Mouse (Mus musculus) megakaryocyte, adult 5-6 weeks (primary cell): Measurements from ENCODE around the gene Avpr1b. TPM values are rescaled to one million over a fixed set of nuclear protein-coding genes. Genes with fewer than 3 reads are reported as not detected.

Experiments used
- ATAC-seq: 2 replicates; pipeline ENCODE4 v1.8.0; 2016; ENCODE audit warnings: mild to moderate bottlenecking, inconsistent platforms; ENCODE audit not compliant: poor library complexity, severe bottlenecking
- total RNA-seq, 2 experiments: library from RNA; stranded (forward) in 1 of 2; stranded (reverse) in 1 of 2; fragments of 153-499, 151-499 nt in 1 of 2; fragments of 221-1000, 200-1000 nt in 1 of 2; gene quantifications; 2 replicates each; pipeline versions ENCODE4 v1.2.3 to v1.2.4; 2015 to 2017

Avpr1b gene
- total RNA-seq (2015), result not detected in 2 replicates
- total RNA-seq (2017), result not detected in 2 replicates

DNA sequence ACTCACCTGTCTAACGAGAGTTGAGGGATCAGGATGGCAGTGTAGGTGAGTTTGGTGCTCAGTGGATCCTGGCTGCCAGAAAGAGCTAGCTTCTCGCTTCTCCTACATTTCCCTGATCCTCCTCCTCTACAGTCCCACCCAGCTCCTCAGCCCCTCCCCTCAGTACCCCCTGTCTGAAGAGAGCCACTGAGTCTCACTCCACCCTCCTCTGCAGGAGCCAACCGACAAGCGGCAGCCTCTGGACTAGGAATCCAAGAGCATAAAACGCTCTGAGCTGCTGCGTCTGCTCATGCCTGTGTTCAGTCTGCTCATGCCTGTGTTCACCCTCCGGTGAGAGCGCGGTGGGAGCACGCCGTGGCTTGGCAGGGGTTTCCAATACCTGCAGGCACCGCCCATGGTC is at the start of gene Avpr1b:
Gene Avpr1b (plus strand): TSS at position 335 of the 400 bp plus-strand sequence.
- no peak for ATAC-seq

- no peak for ATAC-seq
Measured at GRCm38 (mm10) chr1:131551956-131552355, 47.1 kb upstream of the Avpr1b start.

- ATAC-seq, result no peak
Measured at GRCm38 (mm10) chr1:131553428-131553827, 45.6 kb upstream of the Avpr1b start.

- peak; percentile 100 for ATAC-seq
Measured at GRCm38 (mm10) chr1:131555042-131555812, 43.8 kb upstream of the Avpr1b start.

GRCm38 (mm10) chr1:131560500-131560899 is 38.5 kb upstream of the Avpr1b start:
- ATAC-seq, result peak; percentile 47

DNA sequence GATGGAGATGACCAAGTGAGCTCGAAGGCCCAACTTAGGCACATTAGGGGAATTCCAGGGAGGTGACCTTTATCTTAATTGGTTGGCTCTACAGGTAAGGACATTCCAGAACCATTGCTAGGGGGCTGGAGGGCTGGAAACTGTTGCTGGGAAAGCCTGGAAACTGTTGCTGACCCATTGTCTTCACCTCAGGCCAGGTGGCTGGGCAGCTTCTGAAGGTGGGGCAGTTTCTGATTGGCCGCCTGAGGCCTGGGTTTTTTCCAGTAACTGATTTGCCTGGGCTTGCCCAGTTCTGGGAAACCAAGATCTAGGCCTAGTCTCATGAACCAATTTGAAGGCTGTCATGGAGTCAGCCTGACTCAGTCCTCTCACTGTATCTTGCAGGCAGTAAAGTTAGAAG is 37.0 kb upstream of the Avpr1b start:
- ATAC-seq, result no peak

DNA sequence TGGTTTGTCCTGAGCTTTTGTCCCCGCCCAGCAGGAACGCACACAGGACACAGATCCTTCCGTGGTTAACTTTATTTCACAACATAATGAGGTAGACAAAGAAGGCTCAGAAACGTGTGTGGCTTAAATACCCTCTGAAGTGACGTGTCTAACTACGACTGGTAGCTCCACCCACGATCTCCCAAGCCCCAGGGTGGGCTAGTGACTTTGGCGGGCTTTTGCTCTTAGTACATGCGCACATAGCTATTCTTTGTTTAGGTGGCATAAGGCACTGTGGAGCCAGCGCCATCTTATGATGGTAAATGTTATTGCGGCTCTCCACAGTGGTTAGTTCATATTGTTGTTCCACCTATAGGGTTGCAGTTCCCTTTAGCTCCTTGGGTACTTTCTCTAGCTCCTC is 33.0 kb upstream of the Avpr1b start:
- ATAC-seq, result 0 out of 2 replicates have a peak, but pooled peaks have one; percentile 30

- no peak for ATAC-seq
Measured at GRCm38 (mm10) chr1:131569721-131570120, 29.3 kb upstream of the Avpr1b start.

- ATAC-seq, result no peak
Measured at GRCm38 (mm10) chr1:131570391-131570790, 28.6 kb upstream of the Avpr1b start.

DNA sequence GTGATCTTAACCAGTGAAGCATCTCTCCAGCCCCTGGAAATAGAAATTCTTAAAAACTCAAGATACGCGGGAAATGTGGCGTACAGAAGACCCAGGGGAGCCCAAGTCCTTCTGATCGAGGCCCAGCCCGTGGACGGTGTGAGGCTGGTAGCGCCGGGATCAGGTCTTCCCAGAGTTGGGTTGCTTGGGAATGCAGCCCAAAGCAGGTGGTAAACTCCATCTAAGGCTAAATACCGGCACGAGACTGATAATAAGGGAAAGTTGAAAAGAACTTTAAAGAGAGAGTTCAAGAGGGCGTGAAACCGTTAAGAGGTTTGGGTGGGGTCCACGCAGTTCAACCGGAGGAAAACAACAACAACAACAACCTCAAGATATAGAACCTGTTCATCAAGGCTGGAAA is 25.3 kb upstream of the Avpr1b start:
- ATAC-seq, result peak; percentile 59; the same call in 1 of the 2 replicates

DNA sequence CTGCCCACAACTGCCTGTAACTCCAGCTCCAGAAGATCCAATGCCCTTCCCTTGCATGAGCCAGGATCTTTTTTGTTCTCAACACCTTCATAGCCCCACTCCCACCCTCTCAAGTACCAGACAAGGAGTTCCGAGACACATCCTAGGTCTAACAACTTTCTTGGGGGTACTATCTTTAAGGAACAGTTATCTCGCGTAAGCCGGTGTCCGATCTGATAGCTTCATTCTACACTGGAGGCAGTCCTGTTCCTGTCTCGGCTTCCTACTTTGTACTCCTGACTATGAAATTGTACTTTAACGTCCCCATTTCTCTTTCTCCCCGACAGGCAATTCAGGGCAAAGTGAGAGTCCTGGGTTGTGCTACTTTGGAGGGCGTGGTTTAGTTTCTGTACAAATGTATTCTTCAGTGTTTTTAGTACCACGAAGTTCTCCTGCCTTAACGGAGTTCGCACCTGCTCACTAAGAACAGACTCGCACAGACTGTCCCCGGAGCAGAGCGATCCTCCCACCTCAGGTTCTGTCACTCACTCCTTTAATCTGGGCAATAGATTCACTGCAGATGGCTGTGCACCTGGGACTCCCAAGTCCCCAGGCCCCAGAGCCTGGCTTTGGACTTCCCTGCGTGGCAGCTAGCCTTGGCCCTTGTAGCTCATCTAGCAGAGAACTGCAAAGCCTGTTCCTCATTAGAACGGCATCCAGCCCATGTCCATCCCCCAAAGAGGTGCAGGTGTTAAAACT is 19.9 kb upstream of the Avpr1b start:
- ATAC-seq, result no peak

DNA sequence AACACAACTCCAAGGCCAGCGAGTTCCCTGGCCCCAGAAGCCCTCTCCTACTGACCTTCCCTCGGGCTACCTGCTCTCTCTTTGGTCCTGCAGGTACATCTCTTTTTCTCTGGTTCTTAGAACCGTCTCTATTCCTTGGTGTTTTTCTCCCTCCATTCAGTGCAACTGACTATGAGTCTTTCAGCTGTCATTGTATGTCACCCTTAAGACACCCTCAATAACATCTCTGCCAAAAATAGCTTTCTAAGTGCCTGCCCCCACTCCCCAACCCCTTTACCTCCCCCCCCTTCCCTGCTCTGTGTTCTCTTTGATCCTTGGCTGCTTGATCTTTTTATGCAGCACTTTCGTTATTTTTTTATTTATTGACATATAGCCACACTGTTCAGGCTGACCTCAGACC is 18.6 kb upstream of the Avpr1b start:
- ATAC-seq, result no peak

- ATAC-seq, result no peak
Measured at GRCm38 (mm10) chr1:131583598-131583997, 15.4 kb upstream of the Avpr1b start.

GRCm38 (mm10) chr1:131586836-131587235 is 12.2 kb upstream of the Avpr1b start:
- ATAC-seq, result no peak

- no peak for ATAC-seq
Measured at GRCm38 (mm10) chr1:131600314-131600713, 1.3 kb downstream of the Avpr1b start.

GRCm38 (mm10) chr1:131606719-131607118 is 7.7 kb downstream of the Avpr1b start:
- peak; percentile 73 for ATAC-seq

DNA sequence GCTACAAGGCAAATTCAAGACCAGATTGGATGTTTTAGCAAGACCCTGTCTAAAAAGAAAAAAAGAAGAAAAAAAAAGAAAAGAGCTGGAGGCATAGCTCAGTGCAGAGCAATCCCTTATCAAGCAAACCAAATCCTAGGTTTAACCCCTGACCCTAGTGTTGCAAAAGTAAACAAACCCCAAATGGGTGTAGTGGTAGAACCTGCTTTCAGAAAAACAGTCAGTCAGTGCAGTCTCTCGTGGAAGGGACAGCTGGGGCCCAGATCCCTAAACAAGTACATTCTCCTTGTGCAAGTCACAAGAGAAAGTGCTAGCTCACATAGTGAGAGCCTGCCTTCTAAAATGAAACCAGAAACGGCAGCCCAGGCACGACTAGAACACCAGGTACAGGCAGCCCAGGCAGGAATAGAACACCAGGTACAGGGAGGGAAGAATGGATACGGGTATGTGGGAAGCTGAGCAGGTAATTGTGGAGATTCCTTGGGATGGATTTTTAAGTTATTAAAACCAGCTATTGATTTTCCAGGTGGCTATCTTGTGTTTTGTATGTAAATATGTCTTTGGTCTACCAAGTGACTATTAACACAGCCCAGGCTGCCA is 13.6 kb downstream of the Avpr1b start:
- no peak for ATAC-seq

GRCm38 (mm10) chr1:131613361-131614133 is 14.5 kb downstream of the Avpr1b start:
- peak; percentile 99 for ATAC-seq

DNA sequence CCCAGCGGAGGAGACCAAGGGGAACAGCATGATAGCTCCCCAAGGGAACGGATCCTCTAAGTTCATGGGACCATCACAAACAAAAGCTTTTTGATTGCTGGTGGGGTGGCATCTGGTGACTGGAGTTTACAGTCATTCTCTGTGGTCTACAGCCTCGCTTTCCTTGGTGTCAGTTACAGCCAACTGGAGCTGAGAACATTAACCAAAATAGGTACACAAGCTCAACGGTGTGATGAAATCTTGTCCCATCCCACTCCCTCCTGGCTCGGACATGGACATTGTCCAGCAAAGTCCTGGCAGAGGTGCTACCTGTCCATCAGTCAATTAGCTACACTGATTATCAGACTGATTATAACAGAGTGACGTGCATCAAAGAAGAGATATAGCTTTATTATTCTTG is 15.6 kb downstream of the Avpr1b start:
- no peak for ATAC-seq

DNA sequence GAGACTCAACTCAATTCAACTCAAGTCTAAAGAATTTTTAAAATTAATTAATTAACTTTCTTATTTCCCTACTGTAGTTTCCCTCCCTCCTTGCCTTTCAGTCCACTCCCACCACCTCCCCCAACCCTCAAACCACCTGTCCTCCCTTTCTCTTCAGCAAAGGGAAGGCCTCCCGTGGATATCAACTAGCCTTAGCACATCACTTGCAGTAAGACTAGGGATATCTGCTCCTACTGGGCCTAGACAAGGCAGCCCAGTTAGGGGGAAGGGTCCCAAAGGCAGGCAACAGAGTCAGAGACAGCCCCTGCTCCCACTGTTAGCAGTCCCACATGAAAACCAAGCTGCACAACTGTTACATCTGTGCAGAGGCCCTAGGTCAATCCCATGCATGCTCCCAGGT is 17.1 kb downstream of the Avpr1b start:
- ATAC-seq, result no peak
